Mouse (Mus musculus) kidney, embryonic 16.5 days (tissue): ENCODE results near the gene Tbxas1. TPM values are rescaled to one million over a fixed set of nuclear protein-coding genes. Genes with fewer than 3 reads are reported as not detected.
A peak's percentile ranks its signal among the peaks of the same experiment; 100 is the strongest.

Source experiments
- ATAC-seq: fragments of 200-750 bp; cut with Nextera tagmentation; 2 replicates; pipeline ENCODE4 v1.8.0; 2017; ENCODE audit warnings: moderate TSS enrichment; ENCODE audit not compliant: low FRiP score, low TSS enrichment
- H3K27ac ChIP-seq: fragments of 300-500 bp; sonication (generic); 2 replicates; pipeline ENCODE4 v1.5.1; 2014; ENCODE audit warnings: low read length
- H3K27me3 ChIP-seq: fragments of 300-500 bp; sonication (generic); 2 replicates; pipeline ENCODE4 v1.6.1; 2014; ENCODE audit warnings: low read length, control low read depth, mixed read lengths; ENCODE audit not compliant: insufficient read depth
- H3K36me3 ChIP-seq: fragments of 300-500 bp; sonication (generic); 2 replicates; pipeline ENCODE4 v1.6.1; 2014; ENCODE audit warnings: low read length, control low read depth, mixed read lengths; ENCODE audit not compliant: insufficient read depth
- H3K4me1 ChIP-seq: fragments of 300-500 bp; sonication (generic); 2 replicates; pipeline ENCODE4 v1.6.1; 2014; ENCODE audit warnings: low read length, control low read depth, mixed read lengths; ENCODE audit not compliant: insufficient read depth
- H3K4me2 ChIP-seq: fragments of 300-500 bp; sonication (generic); replicated peaks from 2 replicates; pipeline ENCODE4 v1.6.1; 2014; ENCODE audit warnings: low read depth, low read length
- H3K4me3 ChIP-seq: fragments of 300-500 bp; sonication (generic); 2 replicates; pipeline ENCODE4 v1.5.1; 2014; ENCODE audit warnings: mild to moderate bottlenecking, low read length
- H3K9ac ChIP-seq: fragments of 300-500 bp; sonication (generic); replicated peaks from 2 replicates; pipeline ENCODE4 v1.6.1; 2014; ENCODE audit warnings: low read length
- H3K9me3 ChIP-seq: fragments of 300-500 bp; sonication (generic); 2 replicates; pipeline ENCODE4 v1.6.1; 2016; ENCODE audit warnings: low read length, control low read depth
- WGBS: fragments of 180-500 bp; shearing (Covaris S2); extraction: QIAGEN DNeasy Blood & Tissue Kit; methylation state at CpG from one replicate; pipeline ENCODE4 v1.1.7; 2014; 5-methylcytosine and 5-hydroxymethylcytosine counted together
- polyA plus RNA-seq: library from polyadenylated mRNA; unstranded; fragments of >200 nt; fragmentation: Nextera tagmentation; extraction: Ambion mirVana; gene quantifications from 2 replicates; pipeline ENCODE4 v1.2.1, GENCODE M21; 2015

Tbxas1 gene
- polyA plus RNA-seq, 1 experiment from 2014 or later: 9.2 TPM

GRCm38 (mm10) chr6:38881975-38882374 is 6.8 kb downstream of the Tbxas1 start:
- no peak overlapping the region for H3K9ac ChIP-seq
- H3K27ac ChIP-seq: no peak overlapping the region
- peaks cover 7% of the 10 kb centered on the region for H3K4me1 ChIP-seq
- 63% methylated on average over 6 of the region's 6 CpGs for WGBS
- H3K36me3 ChIP-seq: no peaks in the 10 kb centered on the region
- no peaks in the 10 kb centered on the region for H3K9me3 ChIP-seq
- no peak overlapping the region for H3K4me2 ChIP-seq
- ATAC-seq: no peak
- no peak overlapping the region for H3K4me3 ChIP-seq
- no peaks in the 10 kb centered on the region for H3K27me3 ChIP-seq

DNA sequence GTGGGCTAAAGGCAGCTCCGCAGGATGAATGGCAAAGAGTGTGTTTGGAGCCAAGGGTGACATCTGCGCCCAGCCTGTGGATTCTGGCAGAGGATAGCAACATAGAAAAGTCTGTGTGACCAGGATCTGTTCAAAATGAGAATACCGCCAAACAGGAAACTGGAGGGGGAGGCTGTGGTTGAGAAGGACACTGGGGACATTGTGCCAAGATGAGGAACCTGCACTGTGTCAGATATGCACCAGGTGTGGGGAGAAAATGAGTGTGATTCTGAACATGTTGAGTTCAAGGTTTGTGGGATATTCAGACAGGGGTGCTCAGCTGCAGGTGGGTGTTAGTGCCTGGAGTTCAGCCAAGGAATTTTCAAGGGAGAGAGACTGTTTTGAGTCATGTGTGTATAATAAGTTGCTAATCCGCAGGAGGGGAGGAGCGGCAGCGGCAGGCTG is 7.5 kb downstream of the Tbxas1 start:
- H3K27ac ChIP-seq: no peak overlapping the region

GRCm38 (mm10) chr6:38884482-38884881 is 9.3 kb downstream of the Tbxas1 start:
- H3K4me1 ChIP-seq: peaks cover 3% of the 10 kb centered on the region; the same call in 1 of the 2 replicates
- no peaks in the 10 kb centered on the region for H3K36me3 ChIP-seq
- H3K4me3 ChIP-seq: no peak overlapping the region
- ATAC-seq: no peak
- no peaks in the 10 kb centered on the region for H3K9me3 ChIP-seq
- H3K4me2 ChIP-seq: no peak overlapping the region
- no peak overlapping the region for H3K9ac ChIP-seq
- no peaks in the 10 kb centered on the region for H3K27me3 ChIP-seq
- H3K27ac ChIP-seq: no peak overlapping the region
- 74% methylated on average over 3 of the region's 3 CpGs for WGBS

More for the DNA sequence above, 7.5 kb downstream of the Tbxas1 start:
- H3K9ac ChIP-seq: 0 out of 2 replicates have a peak overlapping the region, but pooled peaks have one; percentile 16
- no peak overlapping the region for H3K4me2 ChIP-seq
- no peak for ATAC-seq
- H3K4me3 ChIP-seq: no peak overlapping the region
- no peaks in the 10 kb centered on the region for H3K36me3 ChIP-seq
- no peaks in the 10 kb centered on the region for H3K9me3 ChIP-seq
- WGBS: 58% methylated on average over 6 of the region's 6 CpGs
- no peaks in the 10 kb centered on the region for H3K27me3 ChIP-seq
- peaks cover 3% of the 10 kb centered on the region; the same call in 1 of the 2 replicates for H3K4me1 ChIP-seq

GRCm38 (mm10) chr6:38885132-38885531 is 9.9 kb downstream of the Tbxas1 start:
- H3K27me3 ChIP-seq: no peaks in the 10 kb centered on the region
- no peaks in the 10 kb centered on the region for H3K36me3 ChIP-seq
- no peak overlapping the region for H3K4me3 ChIP-seq
- no peak overlapping the region for H3K27ac ChIP-seq
- ATAC-seq: no peak
- H3K9me3 ChIP-seq: no peaks in the 10 kb centered on the region
- peaks cover 3% of the 10 kb centered on the region; the same call in 1 of the 2 replicates for H3K4me1 ChIP-seq
- no peak overlapping the region for H3K9ac ChIP-seq
- WGBS: 60% methylated on average over 1 of the region's 1 CpGs
- no peak overlapping the region for H3K4me2 ChIP-seq

DNA sequence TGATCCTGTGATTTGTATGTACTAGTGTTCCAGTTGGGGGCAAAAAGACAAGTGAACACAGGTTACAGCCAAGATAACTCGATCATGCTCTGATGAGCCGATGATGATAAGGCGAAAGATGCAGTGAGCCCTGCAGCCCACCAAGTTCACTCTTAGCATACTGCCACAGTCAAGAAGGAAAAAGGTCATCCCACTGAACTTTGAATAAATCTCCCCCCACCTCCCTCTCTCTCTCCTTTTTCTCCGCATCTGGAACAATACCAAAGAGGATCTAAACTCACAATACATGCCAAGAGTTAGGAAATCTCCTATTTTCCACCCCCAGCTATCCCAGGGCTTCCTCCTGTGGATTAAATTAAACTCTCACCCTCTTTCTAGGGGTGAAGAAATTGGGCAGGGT is 12.2 kb downstream of the Tbxas1 start:
- ATAC-seq: no peak
- H3K4me2 ChIP-seq: no peak overlapping the region
- WGBS: 82% methylated on average over 4 of the region's 4 CpGs

DNA sequence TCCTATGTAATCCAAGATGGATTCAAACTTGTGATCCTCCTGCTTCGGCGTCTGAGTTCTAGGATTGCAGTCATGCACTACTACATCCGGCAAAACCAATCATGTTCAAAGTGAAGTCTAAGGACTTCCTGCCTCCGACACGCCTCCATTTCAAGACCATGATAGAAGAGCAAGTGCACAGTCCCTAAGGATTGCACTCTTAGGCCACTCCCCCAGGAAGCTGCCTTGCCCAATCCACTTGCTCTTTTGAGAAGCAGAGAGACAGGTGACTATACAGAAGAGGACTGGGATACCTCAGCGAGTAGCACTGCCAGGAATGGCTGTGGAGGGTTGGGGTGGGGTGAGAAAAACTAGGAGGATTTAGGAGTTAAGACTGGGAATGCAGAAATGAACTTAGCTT is 14.0 kb downstream of the Tbxas1 start:
- no peaks in the 10 kb centered on the region for H3K9me3 ChIP-seq
- H3K4me2 ChIP-seq: no peak overlapping the region
- H3K27ac ChIP-seq: no peak overlapping the region
- H3K4me3 ChIP-seq: no peak overlapping the region
- H3K4me1 ChIP-seq: no peaks in the 10 kb centered on the region
- 69% methylated on average over 6 of the region's 6 CpGs for WGBS
- no peak overlapping the region for H3K9ac ChIP-seq
- no peak for ATAC-seq
- H3K36me3 ChIP-seq: no peaks in the 10 kb centered on the region
- H3K27me3 ChIP-seq: no peaks in the 10 kb centered on the region

More for the DNA sequence above, 12.2 kb downstream of the Tbxas1 start:
- no peak overlapping the region for H3K9ac ChIP-seq
- H3K36me3 ChIP-seq: no peaks in the 10 kb centered on the region
- no peaks in the 10 kb centered on the region for H3K9me3 ChIP-seq
- H3K4me3 ChIP-seq: no peak overlapping the region
- H3K4me1 ChIP-seq: peaks cover 3% of the 10 kb centered on the region; the same call in 1 of the 2 replicates
- H3K27me3 ChIP-seq: no peaks in the 10 kb centered on the region
- H3K27ac ChIP-seq: no peak overlapping the region

DNA sequence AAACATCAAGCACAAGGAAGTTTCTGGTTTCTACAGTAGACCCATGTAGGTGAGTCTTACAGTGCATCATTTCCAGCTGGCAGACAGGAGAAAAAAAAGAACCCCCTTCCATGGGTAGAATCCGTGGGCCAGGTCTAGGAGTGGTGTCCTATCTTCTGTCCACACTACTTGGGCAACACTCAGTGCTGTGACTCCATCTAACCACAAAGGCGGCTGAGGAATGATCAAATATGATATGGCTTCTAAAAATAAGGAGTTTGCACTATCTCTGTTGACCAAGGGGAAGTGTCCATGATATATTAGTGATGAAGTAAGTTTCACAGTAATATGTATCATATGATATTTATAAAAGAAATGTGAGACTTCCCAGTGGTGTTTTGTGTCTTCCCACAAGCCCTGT is 16.8 kb downstream of the Tbxas1 start:
- ATAC-seq: no peak
- H3K4me1 ChIP-seq: peaks cover 5% of the 10 kb centered on the region; the same call in 1 of the 2 replicates
- H3K27me3 ChIP-seq: no peaks in the 10 kb centered on the region
- no peak overlapping the region for H3K4me2 ChIP-seq
- no peak overlapping the region for H3K27ac ChIP-seq
- no peak overlapping the region for H3K4me3 ChIP-seq
- no peaks in the 10 kb centered on the region for H3K36me3 ChIP-seq
- WGBS: 59% methylated on average over 2 of the region's 2 CpGs
- no peak overlapping the region for H3K9ac ChIP-seq
- no peaks in the 10 kb centered on the region for H3K9me3 ChIP-seq

DNA sequence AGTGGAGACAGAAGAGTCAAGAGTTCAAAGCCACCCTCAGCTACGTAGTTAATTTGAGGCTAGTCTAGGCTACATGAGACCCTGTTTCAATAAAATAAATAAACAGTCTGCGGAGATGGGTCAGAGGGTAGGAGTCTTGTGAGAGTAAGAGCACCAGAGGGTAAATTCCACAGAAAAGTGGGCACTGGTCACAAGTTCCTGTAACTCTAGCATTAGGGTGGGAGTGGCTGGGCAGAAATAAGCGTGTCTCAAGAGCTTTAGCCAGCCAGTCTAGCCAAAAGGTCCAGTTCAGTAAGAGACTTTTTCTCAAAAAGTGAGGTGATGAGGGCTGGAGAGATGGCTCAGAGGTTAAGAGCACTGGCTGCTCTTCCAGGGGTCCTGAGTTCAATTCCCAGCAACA is 18.4 kb downstream of the Tbxas1 start:
- Histone ChIP-seq H3K36me3 (no peaks in the 10 kb centered on the region), H3K4me2 (no peak overlapping the region), H3K4me3 (no peak overlapping the region), H3K9me3 (no peaks in the 10 kb centered on the region), H3K27ac (no peak overlapping the region), H3K9ac (no peak overlapping the region), H3K27me3 (no peaks in the 10 kb centered on the region), H3K4me1 (peaks cover 10% of the 10 kb centered on the region; the same call in 1 of the 2 replicates)
- no peak for ATAC-seq
- 31% methylated on average over 3 of the region's 3 CpGs for WGBS

DNA sequence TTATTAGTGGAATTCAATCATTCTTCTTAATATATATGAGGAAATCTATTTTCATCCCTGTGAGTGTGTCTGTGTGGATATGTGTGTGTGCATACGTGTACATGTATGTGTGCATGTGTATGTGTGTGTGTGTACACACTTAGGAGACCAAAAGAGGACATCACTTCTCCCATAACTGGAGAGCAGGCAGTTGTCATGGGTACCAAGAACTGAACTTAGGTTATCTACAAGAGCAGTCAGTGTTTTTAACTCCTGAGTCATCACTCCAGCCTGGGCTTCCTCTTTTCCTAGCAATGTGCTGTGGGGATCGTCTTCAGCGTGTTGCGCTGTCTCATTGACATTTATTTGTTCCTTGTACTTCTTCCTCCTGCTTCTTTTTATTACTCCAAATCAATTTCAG is 24.9 kb downstream of the Tbxas1 start:
- Histone ChIP-seq H3K27ac (no peak overlapping the region), H3K36me3 (no peaks in the 10 kb centered on the region), H3K4me1 (peaks cover 14% of the 10 kb centered on the region; the same call in 1 of the 2 replicates), H3K9me3 (no peaks in the 10 kb centered on the region), H3K9ac (no peak overlapping the region), H3K4me2 (no peak overlapping the region), H3K27me3 (no peaks in the 10 kb centered on the region), H3K4me3 (no peak overlapping the region)
- ATAC-seq: no peak
- 83% methylated on average over 4 of the region's 4 CpGs for WGBS

DNA sequence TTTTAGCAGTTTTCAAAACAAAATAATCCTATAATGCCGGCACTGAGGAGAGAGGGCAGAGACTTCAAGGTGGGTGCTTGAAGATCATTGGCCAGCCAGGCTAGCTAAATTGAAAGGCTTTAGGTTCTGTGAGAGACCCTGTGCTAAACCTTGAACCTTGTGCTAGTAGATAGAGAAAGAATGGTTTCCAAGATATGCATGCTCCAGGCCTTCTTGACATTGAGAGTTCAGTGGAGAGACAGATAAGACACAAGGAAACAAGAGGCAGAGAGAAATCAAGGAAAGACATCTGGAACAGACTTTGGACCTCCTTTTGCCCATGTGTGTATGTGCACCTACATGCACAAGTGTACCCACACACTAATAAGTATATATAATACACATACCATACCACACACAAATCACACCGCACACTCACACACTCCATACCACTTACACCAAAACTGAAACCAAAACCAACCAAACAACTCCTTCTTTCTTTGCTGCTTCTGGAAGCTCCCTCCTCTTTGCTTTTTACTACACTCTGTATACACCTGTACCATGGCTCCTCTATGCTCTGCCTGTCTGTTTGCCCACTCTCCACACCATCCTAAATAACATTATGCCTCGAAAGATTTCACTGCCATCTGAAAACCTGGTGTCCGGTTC is 25.4 kb downstream of the Tbxas1 start:
- H3K27me3 ChIP-seq: no peaks in the 10 kb centered on the region
- no peak for ATAC-seq
- H3K4me1 ChIP-seq: peaks cover 14% of the 10 kb centered on the region; the same call in 1 of the 2 replicates
- no peak overlapping the region for H3K9ac ChIP-seq
- H3K4me2 ChIP-seq: no peak overlapping the region
- WGBS: 88% methylated on average over 4 of the region's 4 CpGs
- H3K27ac ChIP-seq: no peak overlapping the region
- no peaks in the 10 kb centered on the region for H3K36me3 ChIP-seq
- H3K4me3 ChIP-seq: no peak overlapping the region
- no peaks in the 10 kb centered on the region for H3K9me3 ChIP-seq
